Mouse (Mus musculus): ENCODE results near the gene Lrcol1. TPM values are rescaled to one million over a fixed set of nuclear protein-coding genes. Genes with fewer than 3 reads are reported as not detected.

Gene Lrcol1
- polyA plus RNA-seq, 1 experiment: not detected

- Histone ChIP-seq H3K27ac (ENCODE audit: control insufficient read depth, insufficient read depth, low read depth, low read length, poor library complexity) (no peak overlapping the region), H3K4me3 (replicated peaks; ENCODE audit: control insufficient read depth, low read depth, low read length) (no peak overlapping the region), H3K4me1 (ENCODE audit: control insufficient read depth, insufficient read depth, low read length) (no peaks in the 10 kb centered on the region)
- no peak for TF ChIP-seq CTCF (IDR thresholded peaks at IDR 0.05; ENCODE audit: control insufficient read depth, insufficient read depth, low read length)
- 83% methylated on average over 5 of the region's 5 CpGs for WGBS
These were observed 48.2 kb downstream of the Lrcol1 start for GRCm38 (mm10) chr5:110392727-110393126.

DNA sequence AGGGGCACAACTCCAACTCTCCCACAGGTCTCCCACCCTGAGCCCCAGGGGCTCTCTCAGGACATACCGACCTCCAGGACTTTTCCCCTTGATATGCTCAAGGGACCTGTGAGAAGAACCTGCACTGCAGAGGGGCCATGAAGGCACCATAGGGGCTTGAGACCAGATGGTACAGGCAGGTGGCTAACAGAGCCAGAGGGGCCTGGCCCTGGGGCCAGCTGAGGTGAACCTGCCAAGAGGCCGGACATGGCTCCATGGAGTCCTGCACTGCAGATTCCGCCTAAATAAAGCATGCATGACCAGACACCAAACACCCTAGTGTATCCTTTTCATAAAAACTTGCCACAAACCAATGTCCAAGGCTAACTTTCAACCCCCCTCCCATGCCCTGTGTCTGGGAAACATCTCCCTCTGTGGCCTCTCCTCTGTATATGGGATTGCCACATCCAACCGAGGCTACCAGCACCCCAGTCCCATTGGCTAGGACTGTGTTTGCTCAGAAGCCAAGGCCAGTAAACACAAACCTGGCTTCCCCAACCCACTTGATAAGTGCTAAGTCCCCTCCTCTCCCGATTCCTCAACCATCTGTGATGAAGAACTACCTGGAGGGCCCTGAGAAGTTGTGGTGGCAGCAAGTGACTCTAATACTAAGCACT is 50.6 kb downstream of the Lrcol1 start:
- no peaks in the 10 kb centered on the region for H3K4me1 ChIP-seq (ENCODE audit: control insufficient read depth, insufficient read depth, low read length)
- no peak overlapping the region for H3K4me3 ChIP-seq (replicated peaks; ENCODE audit: control insufficient read depth, low read depth, low read length)
- no peak overlapping the region for H3K27ac ChIP-seq (ENCODE audit: control insufficient read depth, insufficient read depth, low read depth, low read length, poor library complexity)
- TF ChIP-seq POLR2A (IDR thresholded peaks at IDR 0.05; ENCODE audit: borderline replicate concordance, control insufficient read depth, low read depth, low read length) (no peak), CTCF (IDR thresholded peaks at IDR 0.05; ENCODE audit: control insufficient read depth, insufficient read depth, low read length) (no peak)
- WGBS: 82% methylated on average over 5 of the region's 5 CpGs

DNA sequence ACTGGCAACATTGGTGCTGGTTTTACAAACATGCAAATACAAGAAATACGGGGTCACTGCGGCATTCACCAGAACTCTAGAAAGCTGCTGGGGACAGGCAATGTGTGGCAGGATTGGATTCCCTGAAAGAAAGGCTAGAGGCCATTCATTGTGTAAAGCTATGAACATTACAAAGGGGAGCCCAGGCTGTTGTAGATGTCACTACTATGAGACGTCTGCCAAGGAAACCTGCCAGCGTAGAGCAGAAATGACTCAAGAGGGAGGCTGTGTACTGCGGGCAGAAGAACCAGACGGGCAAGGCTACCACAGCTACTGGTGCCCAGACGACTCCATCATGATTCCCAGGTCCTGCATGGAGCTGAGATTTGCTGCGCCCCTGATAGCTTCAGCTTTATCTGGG is 56.6 kb downstream of the Lrcol1 start:
- H3K27ac ChIP-seq (ENCODE audit: control insufficient read depth, insufficient read depth, low read depth, low read length, poor library complexity): no peak overlapping the region
- WGBS: 92% methylated on average over 8 of the region's 8 CpGs

DNA sequence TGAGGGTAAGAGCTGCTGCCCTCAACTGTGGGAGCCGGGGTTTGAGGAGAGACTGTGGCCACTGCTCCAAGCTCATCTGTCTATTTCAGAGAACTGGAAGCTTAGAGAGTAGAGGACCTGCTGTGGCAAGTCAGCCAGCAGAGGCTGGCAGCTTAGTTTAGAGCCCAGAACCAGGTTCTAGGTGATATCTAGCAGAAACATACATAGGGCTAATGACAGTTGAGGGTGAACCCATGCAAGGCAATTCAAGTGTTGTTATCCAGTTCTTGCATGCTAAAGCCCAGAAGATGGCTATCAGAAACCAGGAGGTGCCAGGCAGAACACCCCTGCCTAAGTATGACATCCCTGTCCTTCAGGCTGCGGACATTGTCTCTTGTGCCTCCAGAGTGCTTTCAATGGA is 58.0 kb downstream of the Lrcol1 start:
- H3K4me3 ChIP-seq (replicated peaks; ENCODE audit: control insufficient read depth, low read depth, low read length): no peak overlapping the region
- no peaks in the 10 kb centered on the region for H3K4me1 ChIP-seq (ENCODE audit: control insufficient read depth, insufficient read depth, low read length)
- no peak overlapping the region for H3K27ac ChIP-seq (ENCODE audit: control insufficient read depth, insufficient read depth, low read depth, low read length, poor library complexity)
- TF ChIP-seq CTCF (IDR thresholded peaks at IDR 0.05; ENCODE audit: control insufficient read depth, insufficient read depth, low read length): no peak
- no peak for TF ChIP-seq POLR2A (IDR thresholded peaks at IDR 0.05; ENCODE audit: borderline replicate concordance, control insufficient read depth, low read depth, low read length)
- 72% methylated on average over 2 of the region's 2 CpGs for WGBS

More for the DNA sequence above, 56.6 kb downstream of the Lrcol1 start:
- no peak overlapping the region for H3K4me3 ChIP-seq (replicated peaks; ENCODE audit: control insufficient read depth, low read depth, low read length)
- no peaks in the 10 kb centered on the region for H3K4me1 ChIP-seq (ENCODE audit: control insufficient read depth, insufficient read depth, low read length)
- TF ChIP-seq POLR2A (IDR thresholded peaks at IDR 0.05; ENCODE audit: borderline replicate concordance, control insufficient read depth, low read depth, low read length): no peak
- no peak for TF ChIP-seq CTCF (IDR thresholded peaks at IDR 0.05; ENCODE audit: control insufficient read depth, insufficient read depth, low read length)

DNA sequence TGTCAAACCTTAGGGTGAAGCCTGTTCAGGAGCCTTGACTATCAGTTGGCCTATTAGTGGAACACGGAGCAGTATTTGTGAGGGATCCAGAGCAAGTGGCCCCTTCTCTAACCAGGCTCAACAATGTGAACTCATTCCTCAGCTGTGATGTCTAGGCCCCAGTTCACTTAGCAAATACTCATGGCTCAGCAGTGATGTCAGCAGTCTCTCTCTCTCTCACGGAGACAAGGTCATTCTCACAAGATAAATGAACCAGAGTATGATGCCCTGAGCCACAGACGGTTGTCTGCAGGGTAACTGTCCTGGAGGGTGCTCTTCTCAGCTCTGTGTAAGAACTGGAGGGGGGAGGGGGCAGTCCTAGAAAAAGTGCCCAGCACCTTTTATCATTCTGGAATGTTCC is 59.4 kb downstream of the Lrcol1 start:
- TF ChIP-seq POLR2A (IDR thresholded peaks at IDR 0.05; ENCODE audit: borderline replicate concordance, control insufficient read depth, low read depth, low read length) (no peak), CTCF (IDR thresholded peaks at IDR 0.05; ENCODE audit: control insufficient read depth, insufficient read depth, low read length) (no peak)
- no peaks in the 10 kb centered on the region for H3K4me1 ChIP-seq (ENCODE audit: control insufficient read depth, insufficient read depth, low read length)
- H3K27ac ChIP-seq (ENCODE audit: control insufficient read depth, insufficient read depth, low read depth, low read length, poor library complexity): no peak overlapping the region
- WGBS: 66% methylated on average over 3 of the region's 3 CpGs
- no peak overlapping the region for H3K4me3 ChIP-seq (replicated peaks; ENCODE audit: control insufficient read depth, low read depth, low read length)

Other genes with a start within 250 kb of the Lrcol1 start
- not detected in 2 replicates for gene Plcxd1, start 244.8 kb upstream of the Lrcol1 start, polyA plus RNA-seq (2011; ENCODE audit: insufficient read depth, insufficient read length, low replicate concordance, missing spikeins)
- 30.6 and 70.2 TPM in 2 replicates for gene Gtpbp6, start 236.5 kb upstream of the Lrcol1 start, polyA plus RNA-seq (2011; ENCODE audit: insufficient read depth, insufficient read length, low replicate concordance, missing spikeins)
- gene Zfp605, start 234.6 kb upstream of the Lrcol1 start, polyA plus RNA-seq (2011; ENCODE audit: insufficient read depth, insufficient read length, low replicate concordance, missing spikeins): 1.5 and 3.3 TPM in 2 replicates
- 26.9 and 42.5 TPM in 2 replicates for gene Chfr, start 208.9 kb upstream of the Lrcol1 start, polyA plus RNA-seq (2011; ENCODE audit: insufficient read depth, insufficient read length, low replicate concordance, missing spikeins)
- gene Golga3, start 168.0 kb upstream of the Lrcol1 start, polyA plus RNA-seq (2011; ENCODE audit: insufficient read depth, insufficient read length, low replicate concordance, missing spikeins): 4.9 and 11.2 TPM in 2 replicates
- 10.0 and 21.0 TPM in 2 replicates for gene Ankle2, start 113.7 kb upstream of the Lrcol1 start, polyA plus RNA-seq (2011; ENCODE audit: insufficient read depth, insufficient read length, low replicate concordance, missing spikeins)
- 12.9 and 24.3 TPM in 2 replicates for gene Pgam5, start 74.8 kb upstream of the Lrcol1 start, polyA plus RNA-seq (2011; ENCODE audit: insufficient read depth, insufficient read length, low replicate concordance, missing spikeins)
- gene Pxmp2, start 58.5 kb upstream of the Lrcol1 start, polyA plus RNA-seq (2011; ENCODE audit: insufficient read depth, insufficient read length, low replicate concordance, missing spikeins): 7.9 and 33.1 TPM in 2 replicates
- gene Pole, start 58.4 kb upstream of the Lrcol1 start, polyA plus RNA-seq (2011; ENCODE audit: insufficient read depth, insufficient read length, low replicate concordance, missing spikeins): 39.8 and 57.3 TPM in 2 replicates
- 1.0 and 1.3 TPM in 2 replicates for gene P2rx2, start 1.5 kb upstream of the Lrcol1 start, polyA plus RNA-seq (2011; ENCODE audit: insufficient read depth, insufficient read length, low replicate concordance, missing spikeins)
- 9.8 and 25.6 TPM in 2 replicates for gene Fbrsl1, start 103.8 kb downstream of the Lrcol1 start, polyA plus RNA-seq (2011; ENCODE audit: insufficient read depth, insufficient read length, low replicate concordance, missing spikeins)
- not detected in 2 replicates for gene Galnt9, start 199.6 kb downstream of the Lrcol1 start, polyA plus RNA-seq (2011; ENCODE audit: insufficient read depth, insufficient read length, low replicate concordance, missing spikeins)